Mouse (Mus musculus) E14TG2a.4 (cell line): ENCODE results near the gene Phb2.

Source experiments
- H3K27me3 ChIP-seq: 2 replicates; pipeline ENCODE4 v1.6.1; 2014; ENCODE audit warnings: low read length, control low read depth; ENCODE audit not compliant: insufficient read depth
- H3K36me3 ChIP-seq: 2 replicates; pipeline ENCODE4 v1.6.1; 2014; ENCODE audit warnings: low read length, control low read depth; ENCODE audit not compliant: insufficient read depth
- H3K4me1 ChIP-seq: replicated peaks from 2 replicates; pipeline ENCODE4 v1.6.1; 2014; ENCODE audit warnings: low read depth, low read length, control low read depth
- H3K4me3 ChIP-seq: replicated peaks from 2 replicates; pipeline ENCODE4 v1.5.1; 2014; ENCODE audit warnings: mild to moderate bottlenecking, low read length
- H3K9me3 ChIP-seq: 2 replicates; pipeline ENCODE4 v1.6.1; 2014; ENCODE audit warnings: low read length, control low read depth
- CTCF ChIP-seq: conservative IDR thresholded peaks from 2 replicates; pipeline ENCODE4 v1.5.1; 2014; ENCODE audit warnings: low read length
- NANOG ChIP-seq: IDR thresholded peaks from 2 replicates; pipeline ENCODE4 v1.6.1; 2014; ENCODE audit warnings: borderline replicate concordance, low read length, mixed read lengths
- POU5F1 ChIP-seq: IDR thresholded peaks from 2 replicates; pipeline ENCODE4 v1.6.1; 2014; ENCODE audit warnings: low read length, borderline replicate concordance

The Phb2 gene

GRCm38 (mm10) chr6:124745490-124746295 is 33.6 kb downstream of the Phb2 start:
- H3K4me3 ChIP-seq, result peak overlapping the region; percentile 82
- no peaks in the 10 kb centered on the region for H3K9me3 ChIP-seq
- peaks cover 11% of the 10 kb centered on the region for H3K27me3 ChIP-seq
- H3K4me1 ChIP-seq, result peaks cover 82% of the 10 kb centered on the region
- peaks cover 50% of the 10 kb centered on the region for H3K36me3 ChIP-seq
- no peak for TF ChIP-seq NANOG
- TF ChIP-seq CTCF, result no peak
- no peak for TF ChIP-seq POU5F1

- Histone ChIP-seq H3K27me3 (peaks cover 11% of the 10 kb centered on the region), H3K4me3 (peak overlapping the region; percentile 82), H3K4me1 (peaks cover 82% of the 10 kb centered on the region), H3K9me3 (no peaks in the 10 kb centered on the region), H3K36me3 (peaks cover 50% of the 10 kb centered on the region)
- TF ChIP-seq CTCF (no peak), POU5F1 (no peak), NANOG (no peak)
These were observed 34.1 kb downstream of the Phb2 start for GRCm38 (mm10) chr6:124746296-124746605.

GRCm38 (mm10) chr6:124746654-124747632 is 34.8 kb downstream of the Phb2 start:
- Histone ChIP-seq H3K4me3 (peak overlapping the region; percentile 82), H3K4me1 (peaks cover 77% of the 10 kb centered on the region), H3K9me3 (no peaks in the 10 kb centered on the region), H3K36me3 (peaks cover 50% of the 10 kb centered on the region), H3K27me3 (peaks cover 11% of the 10 kb centered on the region)
- no peak for TF ChIP-seq POU5F1
- no peak for TF ChIP-seq NANOG
- no peak for TF ChIP-seq CTCF

GRCm38 (mm10) chr6:124750405-124750804 is 38.3 kb downstream of the Phb2 start:
- Histone ChIP-seq H3K36me3 (peaks cover 29% of the 10 kb centered on the region), H3K9me3 (no peaks in the 10 kb centered on the region), H3K4me3 (no peak overlapping the region), H3K4me1 (peaks cover 78% of the 10 kb centered on the region), H3K27me3 (peaks cover 11% of the 10 kb centered on the region)
- TF ChIP-seq CTCF (no peak), POU5F1 (no peak), NANOG (no peak)

GRCm38 (mm10) chr6:124753861-124754260 is 41.7 kb downstream of the Phb2 start:
- H3K9me3 ChIP-seq, result no peaks in the 10 kb centered on the region
- 0 out of 2 replicates have a peak overlapping the region, but pooled peaks have one; percentile 5 for H3K4me3 ChIP-seq
- peaks cover 15% of the 10 kb centered on the region for H3K36me3 ChIP-seq
- peaks cover 16% of the 10 kb centered on the region for H3K27me3 ChIP-seq
- peaks cover 73% of the 10 kb centered on the region for H3K4me1 ChIP-seq
- TF ChIP-seq POU5F1 (no peak), CTCF (no peak), NANOG (no peak)

GRCm38 (mm10) chr6:124755306-124755705 is 43.2 kb downstream of the Phb2 start:
- Histone ChIP-seq H3K4me1 (peaks cover 71% of the 10 kb centered on the region), H3K9me3 (no peaks in the 10 kb centered on the region), H3K36me3 (peaks cover under 1% of the 10 kb centered on the region; the same call in 1 of the 2 replicates), H3K4me3 (peak overlapping the region; percentile 86), H3K27me3 (peaks cover 18% of the 10 kb centered on the region)
- TF ChIP-seq POU5F1 (no peak), CTCF (no peak), NANOG (no peak)

- TF ChIP-seq NANOG, result no peak
- TF ChIP-seq CTCF, result no peak
- no peak for TF ChIP-seq POU5F1
- Histone ChIP-seq H3K4me3 (peak within 1 kb of the TSS; percentile 86), H3K27me3 (peaks cover 22% of the 10 kb centered on the region), H3K9me3 (no peaks in the 10 kb centered on the region), H3K4me1 (peaks cover 66% of the 10 kb centered on the region), H3K36me3 (no peaks in the 10 kb centered on the region; the same call in 1 of the 2 replicates)
These were observed 43.9 kb downstream of the Phb2 start, which contains the start of the genes Gm45234 and Atn1 for GRCm38 (mm10) chr6:124755831-124756595. Gene Gm45234, minus strand, starts transcription at chr6:124756021. Gene Atn1, minus strand, starts transcription at chr6:124756524.
